Mouse (Mus musculus) urinary bladder, adult 2 months (tissue): Measurements from ENCODE around the gene Slc25a10. TPM values are rescaled to one million over a fixed set of nuclear protein-coding genes. Genes with fewer than 3 reads are reported as not detected.

ENCODE experiments used
- DNase-seq: peaks from one replicate; pipeline ENCODE4 v3.0.0; 2022; ENCODE audit warnings: low spot score
- polyA plus RNA-seq: library from polyadenylated mRNA; depleted of rRNA; stranded (reverse); fragments of >200 nt; gene quantifications from 2 replicates; pipeline ENCODE4 v1.2.3, GENCODE M21; 2012; rRNA removed

The Slc25a10 gene
- polyA plus RNA-seq, 1 experiment = 115 TPM

DNA sequence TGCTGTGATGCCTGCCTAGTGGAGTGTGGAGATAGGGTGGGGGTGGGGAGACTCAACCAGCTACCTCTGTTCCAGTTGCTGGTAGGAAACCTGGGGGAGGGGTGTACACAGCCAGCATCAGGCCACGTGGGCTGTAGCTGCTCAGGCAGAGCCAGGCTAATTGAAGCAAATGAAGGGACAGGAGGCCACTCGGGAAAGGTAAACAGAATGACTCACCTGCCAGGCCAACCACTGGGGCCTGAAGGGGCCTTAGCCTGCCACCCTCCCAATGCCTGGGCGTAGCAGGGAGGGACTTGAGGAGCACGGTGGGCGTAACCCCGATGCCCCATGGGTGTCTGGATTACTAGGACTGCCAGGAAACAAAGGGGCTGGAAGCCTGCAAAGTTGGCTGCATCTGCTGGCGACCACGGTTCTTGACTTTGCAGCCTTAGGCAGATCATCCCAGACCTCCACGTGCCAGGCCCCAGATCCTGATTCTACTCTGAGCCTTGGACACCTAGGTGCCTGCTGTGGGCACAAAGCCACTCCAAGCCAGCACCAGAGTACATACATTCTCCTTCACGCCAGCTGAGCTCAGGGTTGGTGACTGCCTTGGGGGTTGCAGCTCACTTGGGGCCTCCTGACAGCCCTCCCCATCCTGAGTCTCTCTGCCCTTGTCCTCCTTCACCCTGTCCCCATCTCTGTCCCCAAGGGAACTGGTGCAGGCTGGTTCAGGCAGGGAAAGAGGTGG lies 47.8 kb downstream of the Slc25a10 start:
- DNase-seq = peak; percentile 48

DNA sequence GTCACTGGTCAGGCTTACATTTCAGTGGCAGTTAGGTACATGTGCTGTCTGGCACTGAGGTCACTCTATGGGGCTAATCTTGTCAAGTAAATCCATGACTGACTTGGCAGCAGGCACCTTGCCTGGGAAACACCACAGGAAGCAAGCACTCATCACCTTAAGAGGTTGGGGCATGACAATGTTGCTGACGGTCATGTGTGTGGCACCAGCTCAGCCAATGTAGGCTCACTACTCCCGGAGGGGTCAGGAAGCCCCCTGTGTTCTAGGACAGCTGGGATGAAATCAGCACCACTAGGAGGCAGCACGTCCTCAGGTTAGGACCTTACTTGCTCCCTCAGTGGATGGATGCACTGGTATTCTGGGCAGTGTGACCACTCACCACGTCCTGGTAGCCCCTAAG lies 50.3 kb downstream of the Slc25a10 start:
- DNase-seq = no peak

DNA sequence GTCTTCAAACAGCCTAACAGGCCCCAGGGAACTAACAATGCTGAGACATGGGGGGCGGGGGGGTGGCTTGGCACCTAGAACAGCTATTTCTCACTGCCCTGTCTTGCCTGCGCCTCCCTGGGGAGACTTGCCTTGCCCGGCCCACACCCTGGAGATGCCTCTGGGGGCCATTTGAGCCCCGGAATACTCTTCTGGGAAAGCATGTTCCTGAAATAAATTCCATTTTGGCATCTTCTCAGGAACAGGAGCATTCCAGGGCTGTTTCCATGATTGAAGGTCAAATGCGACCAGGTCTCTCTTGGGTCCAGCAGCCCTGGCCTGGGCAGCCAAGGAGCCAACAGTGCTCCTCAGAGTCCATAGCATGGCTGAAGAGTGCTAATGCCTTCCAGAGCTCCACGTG lies 50.7 kb downstream of the Slc25a10 start:
- DNase-seq = no peak

DNA sequence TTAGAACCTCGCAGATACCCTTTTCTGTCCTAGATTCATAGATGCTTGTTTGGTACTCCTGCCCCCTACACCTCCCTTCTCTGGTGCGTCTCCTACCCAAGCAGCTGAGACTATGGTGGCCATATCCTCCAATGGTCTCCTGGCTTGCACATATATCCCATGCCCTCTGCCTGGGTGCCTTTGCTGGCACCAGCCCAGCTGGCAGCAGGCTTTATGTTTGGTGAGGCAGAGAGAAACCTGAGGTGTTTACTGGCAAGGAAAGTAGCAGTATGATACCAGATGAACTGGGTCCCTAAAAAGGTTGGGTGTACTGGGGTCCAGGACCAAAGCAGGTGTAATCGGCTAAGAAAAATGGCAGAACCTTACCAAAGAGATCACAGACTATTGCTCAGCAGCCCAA lies 54.3 kb downstream of the Slc25a10 start:
- no peak for DNase-seq

DNA sequence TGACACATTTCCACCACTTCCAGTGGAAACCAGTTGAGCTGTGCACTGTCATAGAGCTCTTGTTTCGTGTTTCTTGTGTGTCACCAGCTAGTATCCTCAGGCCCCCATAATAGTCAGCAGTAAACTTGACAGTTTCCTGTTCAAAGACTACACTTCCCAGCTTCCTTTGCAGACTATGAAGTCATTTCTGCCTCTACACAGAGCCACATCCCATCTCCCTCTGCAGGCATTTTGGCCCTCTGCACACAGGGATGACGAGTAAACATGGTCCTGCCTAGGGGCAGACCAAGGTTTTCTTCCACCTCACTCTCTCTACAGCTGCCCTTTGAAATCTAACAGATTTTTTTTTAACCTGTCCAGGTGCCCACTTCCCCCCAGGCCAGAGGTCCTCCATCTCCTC lies 55.8 kb downstream of the Slc25a10 start:
- no peak for DNase-seq

DNA sequence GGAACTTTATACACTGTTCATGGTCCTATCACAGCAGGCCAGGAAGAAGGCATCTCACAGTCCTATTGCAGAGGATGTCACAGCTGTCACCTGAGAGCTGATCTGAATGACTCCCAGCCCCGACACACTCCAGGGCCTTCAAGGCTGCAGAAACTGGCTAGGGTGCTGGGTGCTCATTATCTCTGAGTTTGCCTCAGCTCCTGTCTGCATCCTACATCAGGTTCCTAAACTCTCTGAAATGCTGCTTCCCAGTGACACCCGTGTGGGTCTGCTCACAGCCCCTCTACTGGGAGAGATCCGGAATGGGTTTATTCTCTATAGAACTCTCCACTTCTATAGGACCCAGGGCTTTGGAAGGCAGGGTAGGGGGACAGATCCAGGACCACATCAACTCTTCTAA lies 56.6 kb downstream of the Slc25a10 start:
- DNase-seq = no peak

DNA sequence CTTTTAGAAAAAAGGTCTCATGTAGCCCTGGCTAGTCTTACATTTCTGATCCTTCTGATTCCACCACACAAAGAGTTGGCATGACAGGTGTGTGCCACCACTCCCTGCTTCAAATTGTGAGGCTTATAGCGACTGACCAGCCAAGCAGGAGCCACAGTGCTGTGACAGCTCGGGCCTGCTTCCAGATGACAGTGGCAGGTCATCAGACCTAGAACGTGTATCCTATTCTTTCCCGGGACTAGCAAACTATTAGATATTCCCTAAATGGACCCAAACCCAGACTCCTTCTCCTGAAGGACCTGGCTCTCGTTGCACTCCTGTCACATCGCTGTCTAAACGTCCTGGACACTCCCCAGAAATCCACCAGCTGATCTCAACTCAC lies 57.1 kb downstream of the Slc25a10 start:
- DNase-seq = no peak

Other genes with a start within 250 kb of the Slc25a10 start
- 1,024 and 1,454 TPM in 2 replicates for gene Actg1, start 143.3 kb upstream of the Slc25a10 start, polyA plus RNA-seq
- 0.25 TPM in 1 of 2 replicates, not detected in the other for gene Fscn2, start 130.3 kb upstream of the Slc25a10 start, polyA plus RNA-seq
- 21.8 and 22.2 TPM in 2 replicates for gene Faap100, start 113.1 kb upstream of the Slc25a10 start, polyA plus RNA-seq
- 40.6 and 41.1 TPM in 2 replicates for gene Nploc4, start 54.1 kb upstream of the Slc25a10 start, polyA plus RNA-seq
- not detected in 2 replicates for gene Tspan10, start 49.2 kb upstream of the Slc25a10 start, polyA plus RNA-seq
- 0.34 and 0.63 TPM in 2 replicates for gene Pde6g, start 38.3 kb upstream of the Slc25a10 start, polyA plus RNA-seq
- gene Oxld1, start 33.8 kb upstream of the Slc25a10 start, polyA plus RNA-seq = 19.8 and 26.8 TPM in 2 replicates
- 21.5 and 31.0 TPM in 2 replicates for gene Ccdc137, start 33.7 kb upstream of the Slc25a10 start, polyA plus RNA-seq
- gene Arl16, start 24.2 kb upstream of the Slc25a10 start, polyA plus RNA-seq = 23.9 and 24.0 TPM in 2 replicates
- gene Mrpl12, start 7.2 kb upstream of the Slc25a10 start, polyA plus RNA-seq = 62.4 and 72.4 TPM in 2 replicates
- 1.8 and 2.4 TPM in 2 replicates for gene Gcgr, start 38.9 kb downstream of the Slc25a10 start, polyA plus RNA-seq
- 112 and 117 TPM in 2 replicates for gene Mcrip1, start 57.9 kb downstream of the Slc25a10 start, polyA plus RNA-seq
- gene Ppp1r27, start 59.3 kb downstream of the Slc25a10 start, polyA plus RNA-seq = not detected in 2 replicates
- 272 and 354 TPM in 2 replicates for gene P4hb, start 81.4 kb downstream of the Slc25a10 start, polyA plus RNA-seq
- gene Arhgdia, start 89.8 kb downstream of the Slc25a10 start, polyA plus RNA-seq = 399 and 409 TPM in 2 replicates
- 56.2 and 57.6 TPM in 2 replicates for gene Alyref, start 106.5 kb downstream of the Slc25a10 start, polyA plus RNA-seq
- 112 and 116 TPM in 2 replicates for gene Anapc11, start 106.6 kb downstream of the Slc25a10 start, polyA plus RNA-seq
- gene Npb, start 116.6 kb downstream of the Slc25a10 start, polyA plus RNA-seq = 0.40 and 0.62 TPM in 2 replicates
- gene Pcyt2, start 126.1 kb downstream of the Slc25a10 start, polyA plus RNA-seq = 87.2 and 120 TPM in 2 replicates
- 78.6 and 107 TPM in 2 replicates for gene Sirt7, start 133.4 kb downstream of the Slc25a10 start, polyA plus RNA-seq
- gene Mafg, start 141.8 kb downstream of the Slc25a10 start, polyA plus RNA-seq = 50.1 and 62.5 TPM in 2 replicates
- gene Pycr1, start 151.9 kb downstream of the Slc25a10 start, polyA plus RNA-seq = 15.5 and 18.5 TPM in 2 replicates
- 0.07 and 0.21 TPM in 2 replicates for gene Myadml2, start 156.3 kb downstream of the Slc25a10 start, polyA plus RNA-seq
- 13.0 and 16.6 TPM in 2 replicates for gene Notum, start 169.3 kb downstream of the Slc25a10 start, polyA plus RNA-seq
- gene Aspscr1, start 181.1 kb downstream of the Slc25a10 start, polyA plus RNA-seq = 50.8 and 52.2 TPM in 2 replicates
- gene Cenpx, start 221.9 kb downstream of the Slc25a10 start, polyA plus RNA-seq = 62.3 and 76.0 TPM in 2 replicates
- gene Lrrc45, start 222.1 kb downstream of the Slc25a10 start, polyA plus RNA-seq = 54.6 and 66.6 TPM in 2 replicates
- 14.6 and 17.4 TPM in 2 replicates for gene Rac3, start 229.6 kb downstream of the Slc25a10 start, polyA plus RNA-seq
- gene Dcxr, start 235.4 kb downstream of the Slc25a10 start, polyA plus RNA-seq = 58.1 and 60.6 TPM in 2 replicates
- 349 and 361 TPM in 2 replicates for gene Cbr2, start 240.3 kb downstream of the Slc25a10 start, polyA plus RNA-seq